Mouse (Mus musculus) limb, embryonic 13.5 days (tissue): Measurements from ENCODE around the gene Sf1. TPM values are rescaled to one million over a fixed set of nuclear protein-coding genes. Genes with fewer than 3 reads are reported as not detected.

Experiments
- ATAC-seq: fragments of 200-750 bp; cut with Nextera tagmentation; 2 replicates; pipeline ENCODE4 v1.8.0; 2017; ENCODE audit warnings: low read depth, moderate number of reproducible peaks, moderate TSS enrichment; ENCODE audit not compliant: low FRiP score
- H3K27ac ChIP-seq: fragments of 300-500 bp; sonication (generic); 2 replicates; pipeline ENCODE4 v1.5.1; 2015; ENCODE audit warnings: inconsistent platforms, mild to moderate bottlenecking, moderate library complexity
- H3K27me3 ChIP-seq: fragments of 300-500 bp; sonication (generic); 2 replicates; pipeline ENCODE4 v1.6.1; 2015; ENCODE audit warnings: mild to moderate bottlenecking, inconsistent platforms
- H3K36me3 ChIP-seq: fragments of 300-500 bp; sonication (generic); 2 replicates; pipeline ENCODE4 v1.6.1; 2015; ENCODE audit warnings: inconsistent platforms, mild to moderate bottlenecking, moderate library complexity
- H3K4me1 ChIP-seq: fragments of 300-500 bp; sonication (generic); 2 replicates; pipeline ENCODE4 v1.6.1; 2015; ENCODE audit warnings: inconsistent platforms
- H3K4me2 ChIP-seq: fragments of 300-500 bp; sonication (generic); replicated peaks from 2 replicates; pipeline ENCODE4 v1.6.1; 2015; ENCODE audit warnings: inconsistent platforms, mild to moderate bottlenecking, moderate library complexity
- H3K4me3 ChIP-seq: fragments of 300-500 bp; sonication (generic); 2 replicates; pipeline ENCODE4 v1.5.1; 2015; ENCODE audit warnings: moderate library complexity, mild to moderate bottlenecking, inconsistent platforms
- H3K9ac ChIP-seq: fragments of 300-500 bp; sonication (generic); 2 replicates; pipeline ENCODE4 v1.6.1; 2015; ENCODE audit warnings: mild to moderate bottlenecking, inconsistent platforms
- H3K9me3 ChIP-seq: fragments of 300-500 bp; sonication (generic); 2 replicates; pipeline ENCODE4 v1.6.1; 2016; ENCODE audit warnings: inconsistent platforms
- WGBS: fragments of 180-500 bp; shearing (Covaris S2); methylation state at CpG from one replicate; pipeline ENCODE4 v1.1.7; 2015; 5-methylcytosine and 5-hydroxymethylcytosine counted together
- polyA plus RNA-seq: library from polyadenylated mRNA; unstranded; fragments of >200 nt; fragmentation: Nextera tagmentation; extraction: Ambion mirVana; gene quantifications from 2 replicates; pipeline ENCODE4 v1.2.1, GENCODE M21; 2015

Gene Sf1
- polyA plus RNA-seq, 1 experiment from 2014 or later, result 148 TPM

- H3K4me2 ChIP-seq, result peak overlapping the region; percentile 97
- H3K9ac ChIP-seq, result peak overlapping the region; percentile 99
- peaks cover 47% of the 10 kb centered on the region for H3K36me3 ChIP-seq
- H3K27me3 ChIP-seq, result no peaks in the 10 kb centered on the region
- WGBS, result under 1% methylated on average over 55 of the region's 55 CpGs
- peaks cover 39% of the 10 kb centered on the region for H3K4me1 ChIP-seq
- no peaks in the 10 kb centered on the region for H3K9me3 ChIP-seq
- H3K4me3 ChIP-seq, result peak overlapping the region; percentile 99
- peak overlapping the region; percentile 98 for H3K27ac ChIP-seq
- no peak for ATAC-seq
Measured at GRCm38 (mm10) chr19:6364317-6364725, 831 bp downstream of the Sf1 start.

- H3K4me3 ChIP-seq, result peak overlapping the region; percentile 99
- peaks cover 52% of the 10 kb centered on the region for H3K36me3 ChIP-seq
- H3K9me3 ChIP-seq, result no peaks in the 10 kb centered on the region
- ATAC-seq, result no peak
- 0 out of 2 replicates have a peak overlapping the region, but pooled peaks have one; percentile 98 for H3K27ac ChIP-seq
- H3K4me2 ChIP-seq, result peak overlapping the region; percentile 97
- H3K27me3 ChIP-seq, result no peaks in the 10 kb centered on the region
- H3K4me1 ChIP-seq, result peaks cover 39% of the 10 kb centered on the region
- peak overlapping the region; percentile 99 for H3K9ac ChIP-seq
- WGBS, result 0% methylated on average over 2 of the region's 2 CpGs
Measured at GRCm38 (mm10) chr19:6364842-6365241, 1.4 kb downstream of the Sf1 start.

- no peak for ATAC-seq
- Histone ChIP-seq H3K36me3 (peaks cover 94% of the 10 kb centered on the region), H3K27ac (no peak overlapping the region), H3K27me3 (no peaks in the 10 kb centered on the region), H3K9ac (no peak overlapping the region), H3K4me1 (peaks cover 28% of the 10 kb centered on the region), H3K4me3 (no peak overlapping the region), H3K4me2 (no peak overlapping the region), H3K9me3 (no peaks in the 10 kb centered on the region)
- WGBS, result 91% methylated on average over 2 of the region's 2 CpGs
Measured at GRCm38 (mm10) chr19:6370175-6370574, 6.7 kb downstream of the Sf1 start.

GRCm38 (mm10) chr19:6372433-6372832, 8.9 kb downstream of the Sf1 start:
- ATAC-seq, result no peak
- 94% methylated on average over 3 of the region's 3 CpGs for WGBS

GRCm38 (mm10) chr19:6373539-6374400, 10.3 kb downstream of the Sf1 start:
- H3K27ac ChIP-seq, result no peak overlapping the region
- H3K36me3 ChIP-seq, result peaks cover 96% of the 10 kb centered on the region
- no peaks in the 10 kb centered on the region for H3K4me1 ChIP-seq
- no peaks in the 10 kb centered on the region for H3K9me3 ChIP-seq
- no peaks in the 10 kb centered on the region for H3K27me3 ChIP-seq
- 72% methylated on average over 12 of the region's 12 CpGs for WGBS
- peak; percentile 49; the same call in 1 of the 2 replicates for ATAC-seq
- no peak overlapping the region for H3K9ac ChIP-seq
- no peak overlapping the region for H3K4me3 ChIP-seq
- H3K4me2 ChIP-seq, result no peak overlapping the region

More at GRCm38 (mm10) chr19:6372433-6372832, 8.9 kb downstream of the Sf1 start:
- Histone ChIP-seq H3K27ac (no peak overlapping the region), H3K4me2 (no peak overlapping the region), H3K4me1 (peaks cover 6% of the 10 kb centered on the region), H3K9me3 (no peaks in the 10 kb centered on the region), H3K36me3 (peaks cover 96% of the 10 kb centered on the region), H3K9ac (no peak overlapping the region), H3K4me3 (no peak overlapping the region), H3K27me3 (no peaks in the 10 kb centered on the region)

GRCm38 (mm10) chr19:6374571-6374970, 11.1 kb downstream of the Sf1 start:
- WGBS, result 98% methylated on average over 10 of the region's 10 CpGs
- no peaks in the 10 kb centered on the region for H3K9me3 ChIP-seq
- no peak overlapping the region for H3K27ac ChIP-seq
- H3K9ac ChIP-seq, result no peak overlapping the region
- ATAC-seq, result no peak
- no peaks in the 10 kb centered on the region for H3K27me3 ChIP-seq
- H3K4me1 ChIP-seq, result no peaks in the 10 kb centered on the region
- H3K4me3 ChIP-seq, result no peak overlapping the region
- no peak overlapping the region for H3K4me2 ChIP-seq
- H3K36me3 ChIP-seq, result peaks cover 97% of the 10 kb centered on the region

- Histone ChIP-seq H3K4me1 (no peaks in the 10 kb centered on the region), H3K4me2 (no peak overlapping the region), H3K27ac (no peak overlapping the region), H3K27me3 (no peaks in the 10 kb centered on the region), H3K9me3 (no peaks in the 10 kb centered on the region), H3K9ac (no peak overlapping the region), H3K36me3 (peaks cover 88% of the 10 kb centered on the region), H3K4me3 (no peak overlapping the region)
- WGBS, result 93% methylated on average over 41 of the region's 42 CpGs
- no peak; the same call in 1 of the 2 replicates for ATAC-seq
Measured at GRCm38 (mm10) chr19:6375423-6376254, 12.1 kb downstream of the Sf1 start.

- H3K4me2 ChIP-seq, result no peak overlapping the region
- H3K4me1 ChIP-seq, result no peaks in the 10 kb centered on the region
- H3K36me3 ChIP-seq, result peaks cover 86% of the 10 kb centered on the region
- H3K27ac ChIP-seq, result no peak overlapping the region
- no peak overlapping the region for H3K4me3 ChIP-seq
- no peak overlapping the region for H3K9ac ChIP-seq
- WGBS, result 78% methylated on average over 14 of the region's 14 CpGs
- no peaks in the 10 kb centered on the region for H3K9me3 ChIP-seq
- no peak for ATAC-seq
- no peaks in the 10 kb centered on the region for H3K27me3 ChIP-seq
Measured at GRCm38 (mm10) chr19:6376255-6376564, 12.7 kb downstream of the Sf1 start.

- Histone ChIP-seq H3K36me3 (peaks cover 82% of the 10 kb centered on the region), H3K9me3 (no peaks in the 10 kb centered on the region), H3K9ac (no peak overlapping the region), H3K4me3 (no peak overlapping the region), H3K27ac (no peak overlapping the region), H3K4me1 (no peaks in the 10 kb centered on the region), H3K4me2 (no peak overlapping the region), H3K27me3 (no peaks in the 10 kb centered on the region)
- ATAC-seq, result no peak
- WGBS, result 83% methylated on average over 2 of the region's 2 CpGs
Measured at GRCm38 (mm10) chr19:6376643-6377042, 13.2 kb downstream of the Sf1 start.

- Histone ChIP-seq H3K27ac (no peak overlapping the region), H3K4me2 (no peak overlapping the region), H3K9ac (no peak overlapping the region), H3K9me3 (no peaks in the 10 kb centered on the region), H3K4me3 (no peak overlapping the region), H3K4me1 (no peaks in the 10 kb centered on the region), H3K36me3 (peaks cover 73% of the 10 kb centered on the region), H3K27me3 (no peaks in the 10 kb centered on the region)
- ATAC-seq, result no peak
- 80% methylated on average over 11 of the region's 11 CpGs for WGBS
Measured at GRCm38 (mm10) chr19:6377327-6378040, 14.0 kb downstream of the Sf1 start.

GRCm38 (mm10) chr19:6380411-6381166, 17.1 kb downstream of the Sf1 start:
- H3K27ac ChIP-seq, result no peak overlapping the region
- H3K4me2 ChIP-seq, result no peak overlapping the region
- no peak overlapping the region for H3K4me3 ChIP-seq
- peaks cover 19% of the 10 kb centered on the region for H3K4me1 ChIP-seq
- no peak overlapping the region for H3K9ac ChIP-seq
- WGBS, result 95% methylated on average over 9 of the region's 9 CpGs
- no peaks in the 10 kb centered on the region for H3K27me3 ChIP-seq
- no peak for ATAC-seq
- peaks cover 43% of the 10 kb centered on the region for H3K36me3 ChIP-seq
- H3K9me3 ChIP-seq, result no peaks in the 10 kb centered on the region
